Mouse (Mus musculus): ENCODE results near the gene Ptk6. TPM values are rescaled to one million over a fixed set of nuclear protein-coding genes. Genes with fewer than 3 reads are reported as not detected.
A peak's percentile ranks its signal among the peaks of the same experiment; 100 is the strongest.

The Ptk6 gene
- not detected in 2 replicates for polyA plus RNA-seq (2015; fragmentation: Nextera tagmentation; extraction: Ambion mirVana)

- H3K4me3 ChIP-seq = no peak within 1 kb of the TSS
- WGBS = 92% methylated on average over 3 of the region's 3 CpGs
Measured at GRCm38 (mm10) chr2:181202422-181202821, at the start of gene Ptk6. TSS of gene Ptk6 (minus strand) at chr2:181202789.

GRCm38 (mm10) chr2:181251841-181252240 lies 49.3 kb upstream of the Ptk6 start:
- 85% methylated on average over 1 of the region's 1 CpGs for WGBS
- peaks cover 55% of the 10 kb centered on the region for H3K36me3 ChIP-seq (ENCODE audit: poor library complexity, severe bottlenecking)

More at GRCm38 (mm10) chr2:181202422-181202821, at the start of gene Ptk6:
- Histone ChIP-seq H3K36me3 (ENCODE audit: poor library complexity, severe bottlenecking) (no peaks in the 10 kb centered on the region), H3K4me1 (no peaks in the 10 kb centered on the region), H3K4me2 (no peak within 1 kb of the TSS), H3K27ac (no peak within 1 kb of the TSS), H3K27me3 (0 out of 2 replicates have a peak, but pooled peaks cover 6% of the 10 kb centered on the region), H3K9me3 (replicated peaks) (no peaks in the 10 kb centered on the region), H3K9ac (no peak within 1 kb of the TSS)
- ATAC-seq = no peak

GRCm38 (mm10) chr2:181249217-181249616 lies 46.6 kb upstream of the Ptk6 start:
- no peaks in the 10 kb centered on the region for H3K27me3 ChIP-seq
- no peaks in the 10 kb centered on the region for H3K9me3 ChIP-seq (replicated peaks)
- H3K27ac ChIP-seq = no peak overlapping the region
- no peak overlapping the region for H3K9ac ChIP-seq
- peaks cover 32% of the 10 kb centered on the region for H3K36me3 ChIP-seq (ENCODE audit: poor library complexity, severe bottlenecking)
- ATAC-seq = no peak
- 91% methylated on average over 10 of the region's 10 CpGs for WGBS
- no peak overlapping the region for H3K4me2 ChIP-seq
- H3K4me1 ChIP-seq = no peaks in the 10 kb centered on the region
- H3K4me3 ChIP-seq = no peak overlapping the region

More at GRCm38 (mm10) chr2:181251841-181252240, 49.3 kb upstream of the Ptk6 start:
- no peak overlapping the region for H3K4me3 ChIP-seq
- H3K27me3 ChIP-seq = no peaks in the 10 kb centered on the region
- no peak overlapping the region for H3K9ac ChIP-seq
- ATAC-seq = no peak
- no peak overlapping the region for H3K27ac ChIP-seq
- H3K4me2 ChIP-seq = no peak overlapping the region
- no peaks in the 10 kb centered on the region for H3K9me3 ChIP-seq (replicated peaks)
- H3K4me1 ChIP-seq = no peaks in the 10 kb centered on the region

- WGBS = 25% methylated on average over 2 of the region's 2 CpGs
- H3K27ac ChIP-seq = no peak overlapping the region
- H3K36me3 ChIP-seq (ENCODE audit: poor library complexity, severe bottlenecking) = no peaks in the 10 kb centered on the region
- H3K9me3 ChIP-seq (replicated peaks) = no peaks in the 10 kb centered on the region
- H3K4me3 ChIP-seq = no peak overlapping the region
- H3K9ac ChIP-seq = no peak overlapping the region
- H3K4me2 ChIP-seq = no peak overlapping the region
- no peaks in the 10 kb centered on the region for H3K27me3 ChIP-seq
- ATAC-seq = no peak
- no peaks in the 10 kb centered on the region; the same call in 1 of the 2 replicates for H3K4me1 ChIP-seq
Measured at GRCm38 (mm10) chr2:181245031-181245430, 42.4 kb upstream of the Ptk6 start.

GRCm38 (mm10) chr2:181243706-181244394 lies 41.3 kb upstream of the Ptk6 start:
- Histone ChIP-seq H3K4me1 (no peaks in the 10 kb centered on the region; the same call in 1 of the 2 replicates), H3K27me3 (no peaks in the 10 kb centered on the region), H3K36me3 (ENCODE audit: poor library complexity, severe bottlenecking) (no peaks in the 10 kb centered on the region), H3K27ac (no peak overlapping the region), H3K4me3 (no peak overlapping the region), H3K4me2 (no peak overlapping the region), H3K9me3 (replicated peaks) (no peaks in the 10 kb centered on the region), H3K9ac (no peak overlapping the region)
- 42% methylated on average over 11 of the region's 11 CpGs for WGBS
- ATAC-seq = no peak

- Histone ChIP-seq H3K27me3 (no peaks in the 10 kb centered on the region), H3K9me3 (replicated peaks) (no peaks in the 10 kb centered on the region), H3K36me3 (ENCODE audit: poor library complexity, severe bottlenecking) (no peaks in the 10 kb centered on the region), H3K4me1 (no peaks in the 10 kb centered on the region; the same call in 1 of the 2 replicates), H3K4me2 (peak overlapping the region; percentile 52), H3K27ac (no peak overlapping the region), H3K9ac (no peak overlapping the region), H3K4me3 (no peak overlapping the region)
- no peak for ATAC-seq
- 76% methylated on average over 3 of the region's 3 CpGs for WGBS
Measured at GRCm38 (mm10) chr2:181242314-181242665, 39.7 kb upstream of the Ptk6 start.

- WGBS = 10% methylated on average over 16 of the region's 16 CpGs
- H3K4me2 ChIP-seq = peak within 1 kb of the TSS; percentile 52
- no peaks in the 10 kb centered on the region for H3K9me3 ChIP-seq (replicated peaks)
- H3K9ac ChIP-seq = no peak within 1 kb of the TSS
- no peak within 1 kb of the TSS for H3K27ac ChIP-seq
- peak within 1 kb of the TSS; percentile 26 for H3K4me3 ChIP-seq
- H3K36me3 ChIP-seq (ENCODE audit: poor library complexity, severe bottlenecking) = no peaks in the 10 kb centered on the region
- no peaks in the 10 kb centered on the region; the same call in 1 of the 2 replicates for H3K4me1 ChIP-seq
- H3K27me3 ChIP-seq = no peaks in the 10 kb centered on the region
- ATAC-seq = no peak
Measured at GRCm38 (mm10) chr2:181241602-181242313, 39.2 kb upstream of the Ptk6 start, which contains the start of gene Helz2. TSS of gene Helz2 (minus strand) at chr2:181242027.

- no peak overlapping the region for H3K27ac ChIP-seq
- no peaks in the 10 kb centered on the region for H3K36me3 ChIP-seq (ENCODE audit: poor library complexity, severe bottlenecking)
- H3K4me2 ChIP-seq = no peak overlapping the region
- no peak overlapping the region for H3K4me3 ChIP-seq
- no peaks in the 10 kb centered on the region for H3K27me3 ChIP-seq
- 88% methylated on average over 13 of the region's 13 CpGs for WGBS
- H3K4me1 ChIP-seq = no peaks in the 10 kb centered on the region; the same call in 1 of the 2 replicates
- no peak for ATAC-seq
- no peaks in the 10 kb centered on the region for H3K9me3 ChIP-seq (replicated peaks)
- H3K9ac ChIP-seq = no peak overlapping the region
Measured at GRCm38 (mm10) chr2:181240806-181241440, 38.3 kb upstream of the Ptk6 start.

- Histone ChIP-seq H3K27ac (no peak overlapping the region), H3K27me3 (no peaks in the 10 kb centered on the region), H3K9ac (no peak overlapping the region), H3K36me3 (ENCODE audit: poor library complexity, severe bottlenecking) (no peaks in the 10 kb centered on the region), H3K4me3 (no peak overlapping the region), H3K4me1 (no peaks in the 10 kb centered on the region; the same call in 1 of the 2 replicates), H3K4me2 (no peak overlapping the region), H3K9me3 (replicated peaks) (no peaks in the 10 kb centered on the region)
- 92% methylated on average over 9 of the region's 9 CpGs for WGBS
- ATAC-seq = no peak
Measured at GRCm38 (mm10) chr2:181239261-181239660, 36.7 kb upstream of the Ptk6 start.

GRCm38 (mm10) chr2:181238861-181239260 lies 36.3 kb upstream of the Ptk6 start:
- Histone ChIP-seq H3K36me3 (ENCODE audit: poor library complexity, severe bottlenecking) (no peaks in the 10 kb centered on the region), H3K27me3 (no peaks in the 10 kb centered on the region), H3K4me3 (no peak overlapping the region), H3K4me2 (no peak overlapping the region), H3K9ac (no peak overlapping the region), H3K27ac (no peak overlapping the region), H3K9me3 (replicated peaks) (no peaks in the 10 kb centered on the region), H3K4me1 (no peaks in the 10 kb centered on the region; the same call in 1 of the 2 replicates)
- WGBS = 59% methylated on average over 2 of the region's 2 CpGs
- ATAC-seq = no peak

GRCm38 (mm10) chr2:181238091-181238610 lies 35.6 kb upstream of the Ptk6 start:
- no peak for ATAC-seq
- Histone ChIP-seq H3K4me3 (no peak overlapping the region), H3K4me2 (no peak overlapping the region), H3K9me3 (replicated peaks) (no peaks in the 10 kb centered on the region), H3K36me3 (ENCODE audit: poor library complexity, severe bottlenecking) (no peaks in the 10 kb centered on the region), H3K27ac (no peak overlapping the region), H3K27me3 (no peaks in the 10 kb centered on the region), H3K4me1 (no peaks in the 10 kb centered on the region; the same call in 1 of the 2 replicates), H3K9ac (no peak overlapping the region)
- WGBS = 79% methylated on average over 10 of the region's 10 CpGs
